Mouse (Mus musculus) brain, embryonic 14.5 days (tissue): ENCODE data around the gene Kif1c.

Source experiments
- CTCF ChIP-seq: fragments of 200-500 bp; IDR thresholded peaks from 2 replicates; pipeline ENCODE4 v1.5.1; 2012; ENCODE audit warnings: inconsistent platforms, mild to moderate bottlenecking, moderate library complexity, borderline replicate concordance; ENCODE audit not compliant: insufficient read depth, insufficient read length; ENCODE audit errors: extremely low read depth
- POLR2A ChIP-seq: fragments of 200-500 bp; IDR thresholded peaks from 2 replicates; pipeline ENCODE4 v1.6.1; 2012; ENCODE audit warnings: mild to moderate bottlenecking, inconsistent platforms, borderline replicate concordance; ENCODE audit not compliant: poor library complexity, insufficient read depth, insufficient read length, severe bottlenecking; ENCODE audit errors: extremely low read depth

GRCm38 (mm10) chr11:70681897-70682581 is 18.3 kb upstream of the Kif1c start:
- TF ChIP-seq CTCF (peak; percentile 57), POLR2A (no peak)
